Mouse (Mus musculus) hindbrain, embryonic 12.5 days (tissue): Measurements from ENCODE around the gene Rwdd4a. TPM values are rescaled to one million over a fixed set of nuclear protein-coding genes. Genes with fewer than 3 reads are reported as not detected.

Experiments
- ATAC-seq: fragments of 200-750 bp; cut with Nextera tagmentation; 2 replicates; pipeline ENCODE4 v1.8.0; 2017; ENCODE audit warnings: moderate TSS enrichment; ENCODE audit not compliant: low FRiP score
- H3K27ac ChIP-seq: fragments of 300-500 bp; sonication (generic); 2 replicates; pipeline ENCODE4 v1.5.1; 2016; ENCODE audit warnings: mild to moderate bottlenecking
- H3K27me3 ChIP-seq: fragments of 300-500 bp; sonication (generic); 2 replicates; pipeline ENCODE4 v1.6.1; 2016; ENCODE audit warnings: mild to moderate bottlenecking
- H3K36me3 ChIP-seq: fragments of 300-500 bp; sonication (generic); 2 replicates; pipeline ENCODE4 v1.6.1; 2016; ENCODE audit warnings: mild to moderate bottlenecking
- H3K4me1 ChIP-seq: fragments of 300-500 bp; sonication (generic); 2 replicates; pipeline ENCODE4 v1.6.1; 2016
- H3K4me2 ChIP-seq: fragments of 300-500 bp; sonication (generic); replicated peaks from 2 replicates; pipeline ENCODE4 v1.6.1; 2016; ENCODE audit warnings: mild to moderate bottlenecking
- H3K4me3 ChIP-seq: fragments of 300-500 bp; sonication (generic); 2 replicates; pipeline ENCODE4 v1.5.1; 2016; ENCODE audit warnings: mild to moderate bottlenecking
- H3K9ac ChIP-seq: fragments of 300-500 bp; sonication (generic); 2 replicates; pipeline ENCODE4 v1.6.1; 2016; ENCODE audit warnings: mild to moderate bottlenecking, moderate library complexity
- H3K9me3 ChIP-seq: fragments of 300-500 bp; sonication (generic); replicated peaks from 2 replicates; pipeline ENCODE4 v1.6.1; 2016; ENCODE audit warnings: mild to moderate bottlenecking
- WGBS: fragments of 180-500 bp; shearing (Covaris S2); methylation state at CpG from one replicate; pipeline ENCODE4 v1.1.7; 2016; 5-methylcytosine and 5-hydroxymethylcytosine counted together
- polyA plus RNA-seq: library from polyadenylated mRNA; unstranded; fragments of >200 nt; fragmentation: Nextera tagmentation; extraction: Ambion mirVana; gene quantifications from 2 replicates; pipeline ENCODE4 v1.2.1, GENCODE M21; 2016

Gene Rwdd4a
- polyA plus RNA-seq, 1 experiment from 2014 or later, result 45.6 TPM

GRCm38 (mm10) chr8:47544094-47544493 is 10.6 kb downstream of the Rwdd4a start:
- no peaks in the 10 kb centered on the region for H3K9me3 ChIP-seq
- H3K27me3 ChIP-seq, result no peaks in the 10 kb centered on the region
- H3K4me2 ChIP-seq, result no peak overlapping the region
- no peaks in the 10 kb centered on the region for H3K4me1 ChIP-seq
- no peak overlapping the region for H3K27ac ChIP-seq
- H3K36me3 ChIP-seq, result peaks cover 75% of the 10 kb centered on the region
- WGBS, result 95% methylated on average over 5 of the region's 5 CpGs
- H3K4me3 ChIP-seq, result no peak overlapping the region
- no peak overlapping the region for H3K9ac ChIP-seq
- ATAC-seq, result no peak

GRCm38 (mm10) chr8:47547102-47547501 is 13.6 kb downstream of the Rwdd4a start:
- no peaks in the 10 kb centered on the region for H3K4me1 ChIP-seq
- H3K4me2 ChIP-seq, result no peak overlapping the region
- 94% methylated on average over 10 of the region's 10 CpGs for WGBS
- no peak overlapping the region for H3K4me3 ChIP-seq
- H3K27me3 ChIP-seq, result no peaks in the 10 kb centered on the region
- no peak overlapping the region for H3K27ac ChIP-seq
- ATAC-seq, result no peak
- peaks cover 86% of the 10 kb centered on the region for H3K36me3 ChIP-seq
- no peak overlapping the region for H3K9ac ChIP-seq
- H3K9me3 ChIP-seq, result no peaks in the 10 kb centered on the region

GRCm38 (mm10) chr8:47553613-47554012 is 20.1 kb downstream of the Rwdd4a start:
- Histone ChIP-seq H3K27me3 (no peaks in the 10 kb centered on the region), H3K4me1 (no peaks in the 10 kb centered on the region), H3K27ac (no peak overlapping the region), H3K36me3 (peaks cover 41% of the 10 kb centered on the region), H3K4me3 (no peak overlapping the region), H3K4me2 (no peak overlapping the region), H3K9me3 (no peaks in the 10 kb centered on the region), H3K9ac (no peak overlapping the region)
- no peak for ATAC-seq
- WGBS, result 91% methylated on average over 6 of the region's 6 CpGs

- ATAC-seq, result no peak
- Histone ChIP-seq H3K9me3 (no peaks in the 10 kb centered on the region), H3K27me3 (no peaks in the 10 kb centered on the region), H3K4me1 (no peaks in the 10 kb centered on the region), H3K4me3 (no peak overlapping the region), H3K27ac (no peak overlapping the region), H3K9ac (no peak overlapping the region), H3K36me3 (peaks cover 15% of the 10 kb centered on the region), H3K4me2 (no peak overlapping the region)
- 89% methylated on average over 7 of the region's 7 CpGs for WGBS
Measured at GRCm38 (mm10) chr8:47556446-47556845, 23.0 kb downstream of the Rwdd4a start.

- no peak overlapping the region for H3K9ac ChIP-seq
- 45% methylated on average over 7 of the region's 7 CpGs for WGBS
- ATAC-seq, result no peak
- H3K4me2 ChIP-seq, result no peak overlapping the region
- H3K4me1 ChIP-seq, result no peaks in the 10 kb centered on the region
- no peak overlapping the region for H3K27ac ChIP-seq
- H3K36me3 ChIP-seq, result peaks cover 7% of the 10 kb centered on the region
- H3K4me3 ChIP-seq, result no peak overlapping the region
- H3K27me3 ChIP-seq, result no peaks in the 10 kb centered on the region
- no peaks in the 10 kb centered on the region for H3K9me3 ChIP-seq
Measured at GRCm38 (mm10) chr8:47558274-47558673, 24.8 kb downstream of the Rwdd4a start.

GRCm38 (mm10) chr8:47560801-47561200 is 27.3 kb downstream of the Rwdd4a start:
- H3K27ac ChIP-seq, result no peak overlapping the region
- H3K4me2 ChIP-seq, result no peak overlapping the region
- 92% methylated on average over 7 of the region's 7 CpGs for WGBS
- no peaks in the 10 kb centered on the region for H3K27me3 ChIP-seq
- H3K36me3 ChIP-seq, result no peaks in the 10 kb centered on the region
- no peak overlapping the region for H3K4me3 ChIP-seq
- no peak for ATAC-seq
- no peak overlapping the region for H3K9ac ChIP-seq
- H3K9me3 ChIP-seq, result no peaks in the 10 kb centered on the region
- H3K4me1 ChIP-seq, result no peaks in the 10 kb centered on the region

GRCm38 (mm10) chr8:47566551-47566950 is 33.1 kb downstream of the Rwdd4a start:
- no peaks in the 10 kb centered on the region for H3K36me3 ChIP-seq
- 90% methylated on average over 6 of the region's 6 CpGs for WGBS
- H3K4me3 ChIP-seq, result no peak overlapping the region
- no peaks in the 10 kb centered on the region for H3K27me3 ChIP-seq
- H3K27ac ChIP-seq, result no peak overlapping the region
- H3K4me2 ChIP-seq, result no peak overlapping the region
- H3K9me3 ChIP-seq, result no peaks in the 10 kb centered on the region
- no peaks in the 10 kb centered on the region for H3K4me1 ChIP-seq
- no peak for ATAC-seq
- H3K9ac ChIP-seq, result no peak overlapping the region

GRCm38 (mm10) chr8:47568098-47568497 is 34.6 kb downstream of the Rwdd4a start:
- H3K27me3 ChIP-seq, result no peaks in the 10 kb centered on the region
- H3K4me3 ChIP-seq, result no peak overlapping the region
- H3K27ac ChIP-seq, result no peak overlapping the region
- H3K36me3 ChIP-seq, result no peaks in the 10 kb centered on the region
- WGBS, result 88% methylated on average over 5 of the region's 5 CpGs
- no peaks in the 10 kb centered on the region for H3K9me3 ChIP-seq
- no peak for ATAC-seq
- H3K4me1 ChIP-seq, result no peaks in the 10 kb centered on the region
- H3K9ac ChIP-seq, result no peak overlapping the region
- no peak overlapping the region for H3K4me2 ChIP-seq

- Histone ChIP-seq H3K36me3 (no peaks in the 10 kb centered on the region), H3K4me1 (no peaks in the 10 kb centered on the region), H3K4me3 (no peak overlapping the region), H3K9me3 (no peaks in the 10 kb centered on the region), H3K4me2 (no peak overlapping the region), H3K9ac (no peak overlapping the region), H3K27ac (no peak overlapping the region), H3K27me3 (no peaks in the 10 kb centered on the region)
- no peak for ATAC-seq
- WGBS, result 91% methylated on average over 6 of the region's 6 CpGs
Measured at GRCm38 (mm10) chr8:47570161-47570560, 36.7 kb downstream of the Rwdd4a start.

- H3K4me3 ChIP-seq, result no peak overlapping the region
- no peaks in the 10 kb centered on the region for H3K27me3 ChIP-seq
- H3K36me3 ChIP-seq, result no peaks in the 10 kb centered on the region
- no peak overlapping the region for H3K9ac ChIP-seq
- no peak overlapping the region for H3K27ac ChIP-seq
- H3K4me2 ChIP-seq, result no peak overlapping the region
- no peak for ATAC-seq
- WGBS, result 90% methylated on average over 7 of the region's 7 CpGs
- H3K9me3 ChIP-seq, result no peaks in the 10 kb centered on the region
- no peaks in the 10 kb centered on the region for H3K4me1 ChIP-seq
Measured at GRCm38 (mm10) chr8:47573482-47573881, 40.0 kb downstream of the Rwdd4a start.

GRCm38 (mm10) chr8:47581454-47581853 is 48.0 kb downstream of the Rwdd4a start:
- Histone ChIP-seq H3K27me3 (no peaks in the 10 kb centered on the region), H3K9ac (no peak overlapping the region), H3K4me3 (no peak overlapping the region), H3K27ac (no peak overlapping the region), H3K9me3 (no peaks in the 10 kb centered on the region), H3K36me3 (no peaks in the 10 kb centered on the region), H3K4me2 (no peak overlapping the region), H3K4me1 (no peaks in the 10 kb centered on the region)
- no peak for ATAC-seq
- 85% methylated on average over 7 of the region's 7 CpGs for WGBS

GRCm38 (mm10) chr8:47588616-47589015 is 55.2 kb downstream of the Rwdd4a start:
- H3K4me1 ChIP-seq, result no peaks in the 10 kb centered on the region
- no peaks in the 10 kb centered on the region for H3K27me3 ChIP-seq
- no peak for ATAC-seq
- 96% methylated on average over 5 of the region's 5 CpGs for WGBS
- no peak overlapping the region for H3K4me3 ChIP-seq
- H3K36me3 ChIP-seq, result no peaks in the 10 kb centered on the region
- H3K27ac ChIP-seq, result no peak overlapping the region
- H3K9me3 ChIP-seq, result no peaks in the 10 kb centered on the region
- no peak overlapping the region for H3K9ac ChIP-seq
- no peak overlapping the region for H3K4me2 ChIP-seq

GRCm38 (mm10) chr8:47590400-47590799 is 56.9 kb downstream of the Rwdd4a start:
- WGBS, result 49% methylated on average over 10 of the region's 10 CpGs
- H3K27me3 ChIP-seq, result no peaks in the 10 kb centered on the region
- no peaks in the 10 kb centered on the region for H3K4me1 ChIP-seq
- H3K4me3 ChIP-seq, result no peak overlapping the region
- ATAC-seq, result peak; percentile 75
- no peaks in the 10 kb centered on the region for H3K36me3 ChIP-seq
- no peaks in the 10 kb centered on the region for H3K9me3 ChIP-seq
- H3K27ac ChIP-seq, result no peak overlapping the region; the same call in 1 of the 2 replicates
- H3K4me2 ChIP-seq, result 0 out of 2 replicates have a peak overlapping the region, but pooled peaks have one; percentile 8
- no peak overlapping the region for H3K9ac ChIP-seq
